Mouse (Mus musculus) gastrocnemius, postnatal 36 days (tissue): ENCODE results near the gene Cntn1. TPM values are rescaled to one million over a fixed set of nuclear protein-coding genes. Genes with fewer than 3 reads are reported as not detected.

Experiments used
- DNase-seq, 2 experiments: peaks; one replicate each; pipeline ENCODE4 v3.0.0; 2022
- intact Hi-C: fragments of 180-260 bp; cut with DNase I; formaldehyde crosslinking; loops from one replicate; pipeline ENCODE4 v1.15.1; 2025
- total RNA-seq, 2 experiments: library from RNA; stranded (reverse); gene quantifications; 2 replicates each; pipeline ENCODE4 v1.2.3; 2021

Cntn1 gene
- total RNA-seq, 2 experiments from 2014 or later: 0.26 to 0.32 TPM

GRCm38 (mm10) chr15:92364592-92364991, 313.6 kb downstream of the Cntn1 start:
- DNase-seq: no peak
- intact Hi-C loops: no loop called here

Other genes starting within 250 kb of the Cntn1 start
- not detected for gene Smgc, start 212.9 kb upstream of the Cntn1 start, total RNA-seq